Mouse (Mus musculus): ENCODE results near the gene Mill2. TPM values are rescaled to one million over a fixed set of nuclear protein-coding genes. Genes with fewer than 3 reads are reported as not detected.
A peak's percentile ranks its signal among the peaks of the same experiment; 100 is the strongest.
"Not testable (repeated sequence)": the region's sequence is repeated elsewhere in the genome, so short reads cannot be mapped to it uniquely, and the experiment has no call there.

Mill2 gene
- 1.1 and 1.5 TPM in 2 replicates for total RNA-seq (2014; rRNA removed)
- 0.72 and 0.79 TPM in 2 replicates for polyA plus RNA-seq (2015; fragmentation: Nextera tagmentation; extraction: Ambion mirVana)

DNA sequence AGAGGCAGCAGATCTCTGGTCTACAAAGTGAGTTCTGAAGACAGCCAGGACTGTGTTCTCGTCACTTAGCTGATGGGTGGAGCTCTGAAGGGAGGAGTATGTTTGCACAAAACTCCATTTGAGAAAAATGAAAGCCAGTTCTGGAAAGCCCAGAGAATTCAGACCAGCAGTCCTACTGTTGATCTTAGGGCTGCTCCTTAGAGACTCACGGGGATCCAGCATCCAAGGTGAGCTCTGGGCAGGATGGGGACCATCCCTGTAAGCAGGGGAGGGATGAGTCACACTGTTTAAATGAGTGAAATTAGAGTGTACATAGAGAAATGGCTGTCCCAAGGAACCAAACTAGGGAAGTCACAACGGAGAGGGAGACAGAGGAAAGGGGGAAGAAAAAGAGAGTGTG, at the start of gene Mill2:
Mill2 (plus strand) TSS at position 102 of the 400 bp plus-strand sequence.
- Histone ChIP-seq H3K9ac (replicated peaks; ENCODE audit: low read length) (peak within 1 kb of the TSS; percentile 62), H3K27me3 (ENCODE audit: insufficient read depth, low read length) (no peaks in the 10 kb centered on the region), H3K27ac (peak within 1 kb of the TSS; percentile 77), H3K4me2 (ENCODE audit: low read depth, low read length) (peak within 1 kb of the TSS; percentile 69), H3K4me1 (ENCODE audit: insufficient read depth, low read length) (no peaks in the 10 kb centered on the region), H3K36me3 (ENCODE audit: insufficient read depth, low read length) (no peaks in the 10 kb centered on the region), H3K4me3 (ENCODE audit: low read length) (peak within 1 kb of the TSS; percentile 39), H3K9me3 (ENCODE audit: low read length) (no peaks in the 10 kb centered on the region)
- WGBS, result 22% methylated on average over 3 of the region's 3 CpGs
- ATAC-seq (peak; percentile 32; the same call in 1 of the 2 replicates), DNase-seq (ENCODE audit: low spot score) (no peak)
- no peak for TF ChIP-seq CTCF (IDR thresholded peaks at IDR 0.05; ENCODE audit: low read depth)

GRCm38 (mm10) chr7:18790671-18791070, 49.1 kb upstream of the Mill2 start:
- DNase-seq (ENCODE audit: low spot score); H3K36me3 ChIP-seq (ENCODE audit: insufficient read depth, low read length); H3K4me3 ChIP-seq (ENCODE audit: low read length); H3K4me1 ChIP-seq (ENCODE audit: insufficient read depth, low read length); H3K27me3 ChIP-seq (ENCODE audit: insufficient read depth, low read length); H3K27ac ChIP-seq; H3K4me2 ChIP-seq (ENCODE audit: low read depth, low read length); ATAC-seq; H3K9me3 ChIP-seq (ENCODE audit: low read length); H3K9ac ChIP-seq (replicated peaks; ENCODE audit: low read length): not testable (repeated sequence)

GRCm38 (mm10) chr7:18798420-18798819, 41.3 kb upstream of the Mill2 start, which contains the start of gene Psg19:
Gene Psg19 (minus strand): TSS chr7:18798520.
- no peak for TF ChIP-seq CTCF (IDR thresholded peaks at IDR 0.05; ENCODE audit: low read depth)
- Histone ChIP-seq H3K36me3 (ENCODE audit: insufficient read depth, low read length) (no peaks in the 10 kb centered on the region), H3K27me3 (ENCODE audit: insufficient read depth, low read length) (no peaks in the 10 kb centered on the region), H3K9me3 (ENCODE audit: low read length) (no peaks in the 10 kb centered on the region), H3K4me3 (ENCODE audit: low read length) (no peak within 1 kb of the TSS), H3K4me1 (ENCODE audit: insufficient read depth, low read length) (no peaks in the 10 kb centered on the region), H3K4me2 (ENCODE audit: low read depth, low read length) (no peak within 1 kb of the TSS), H3K9ac (replicated peaks; ENCODE audit: low read length) (no peak within 1 kb of the TSS), H3K27ac (no peak within 1 kb of the TSS)
- ATAC-seq (no peak), DNase-seq (ENCODE audit: low spot score) (no peak)
- WGBS, result 91% methylated on average over 1 of the region's 1 CpGs

GRCm38 (mm10) chr7:18799129-18799528, 40.6 kb upstream of the Mill2 start:
- Histone ChIP-seq H3K9ac (replicated peaks; ENCODE audit: low read length) (no peak overlapping the region), H3K4me3 (ENCODE audit: low read length) (no peak overlapping the region), H3K9me3 (ENCODE audit: low read length) (no peaks in the 10 kb centered on the region), H3K4me2 (ENCODE audit: low read depth, low read length) (no peak overlapping the region), H3K27me3 (ENCODE audit: insufficient read depth, low read length) (no peaks in the 10 kb centered on the region), H3K4me1 (ENCODE audit: insufficient read depth, low read length) (no peaks in the 10 kb centered on the region), H3K27ac (no peak overlapping the region), H3K36me3 (ENCODE audit: insufficient read depth, low read length) (no peaks in the 10 kb centered on the region)
- DNase-seq (ENCODE audit: low spot score), result no peak
- 38% methylated on average over 3 of the region's 3 CpGs for WGBS
- ATAC-seq, result no peak
- TF ChIP-seq CTCF (IDR thresholded peaks at IDR 0.05; ENCODE audit: low read depth), result no peak

DNA sequence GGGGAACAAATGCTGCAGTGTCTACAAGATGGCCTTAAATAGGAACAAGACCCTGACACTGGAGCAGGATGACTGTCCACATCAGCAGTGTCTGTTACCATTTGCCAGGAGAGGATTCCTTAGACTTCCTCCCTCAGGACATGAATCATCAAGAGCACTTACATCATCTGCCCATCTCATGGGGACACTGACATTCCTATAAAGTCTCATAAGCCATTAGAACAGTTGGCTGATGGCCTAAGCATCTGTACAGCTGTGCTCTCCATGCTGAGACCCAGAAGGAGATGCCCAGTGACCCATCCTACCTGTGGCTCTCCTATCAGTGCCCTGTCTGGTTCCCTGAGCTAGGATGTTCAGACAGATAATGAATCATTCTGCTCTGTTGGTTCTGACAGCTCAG, 36.2 kb upstream of the Mill2 start:
- no peak overlapping the region for H3K27ac ChIP-seq
- no peaks in the 10 kb centered on the region for H3K4me1 ChIP-seq (ENCODE audit: insufficient read depth, low read length)
- DNase-seq (ENCODE audit: low spot score) (no peak), ATAC-seq (no peak)
- no peak overlapping the region for H3K9ac ChIP-seq (replicated peaks; ENCODE audit: low read length)
- H3K4me2 ChIP-seq (ENCODE audit: low read depth, low read length), result no peak overlapping the region
- H3K9me3 ChIP-seq (ENCODE audit: low read length), result no peaks in the 10 kb centered on the region
- H3K36me3 ChIP-seq (ENCODE audit: insufficient read depth, low read length), result no peaks in the 10 kb centered on the region
- no peak for TF ChIP-seq CTCF (IDR thresholded peaks at IDR 0.05; ENCODE audit: low read depth)
- no peaks in the 10 kb centered on the region for H3K27me3 ChIP-seq (ENCODE audit: insufficient read depth, low read length)
- no peak overlapping the region for H3K4me3 ChIP-seq (ENCODE audit: low read length)

GRCm38 (mm10) chr7:18818301-18818700, 21.5 kb upstream of the Mill2 start:
- no peaks in the 10 kb centered on the region for H3K4me1 ChIP-seq (ENCODE audit: insufficient read depth, low read length)
- no peak overlapping the region for H3K9ac ChIP-seq (replicated peaks; ENCODE audit: low read length)
- no peak overlapping the region for H3K4me3 ChIP-seq (ENCODE audit: low read length)
- no peaks in the 10 kb centered on the region for H3K9me3 ChIP-seq (ENCODE audit: low read length)
- H3K27ac ChIP-seq, result no peak overlapping the region
- ATAC-seq (no peak), DNase-seq (ENCODE audit: low spot score) (no peak)
- no peaks in the 10 kb centered on the region for H3K27me3 ChIP-seq (ENCODE audit: insufficient read depth, low read length)
- H3K36me3 ChIP-seq (ENCODE audit: insufficient read depth, low read length), result no peaks in the 10 kb centered on the region
- TF ChIP-seq CTCF (IDR thresholded peaks at IDR 0.05; ENCODE audit: low read depth), result no peak
- no peak overlapping the region for H3K4me2 ChIP-seq (ENCODE audit: low read depth, low read length)
- WGBS, result 84% methylated on average over 9 of the region's 9 CpGs

DNA sequence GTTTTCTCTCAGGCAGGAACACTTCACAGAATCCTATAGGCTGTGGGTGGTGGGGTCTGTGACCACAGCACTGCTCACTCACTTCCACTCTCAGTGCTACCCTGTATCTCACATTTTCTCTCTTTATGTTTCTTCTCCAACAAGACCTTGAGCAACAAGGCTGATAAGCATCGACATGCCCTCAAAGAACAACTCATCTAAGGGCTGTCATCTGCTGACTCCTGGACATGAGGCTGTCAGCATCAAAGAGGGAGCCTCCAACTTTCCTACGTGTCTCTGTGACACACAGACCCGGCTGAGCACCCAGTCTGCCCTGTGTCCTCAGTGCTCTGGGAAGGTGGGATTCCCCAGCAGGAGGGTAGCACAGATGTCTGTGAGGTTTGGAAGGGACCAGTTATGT, 18.3 kb upstream of the Mill2 start, which contains the start of gene Psg17:
Psg17 (minus strand) TSS at position 101 of the 400 bp plus-strand sequence.
- H3K27me3 ChIP-seq (ENCODE audit: insufficient read depth, low read length), result no peaks in the 10 kb centered on the region
- no peak for TF ChIP-seq CTCF (IDR thresholded peaks at IDR 0.05; ENCODE audit: low read depth)
- no peaks in the 10 kb centered on the region for H3K4me1 ChIP-seq (ENCODE audit: insufficient read depth, low read length)
- H3K36me3 ChIP-seq (ENCODE audit: insufficient read depth, low read length), result no peaks in the 10 kb centered on the region
- no peak within 1 kb of the TSS for H3K4me3 ChIP-seq (ENCODE audit: low read length)
- no peak within 1 kb of the TSS for H3K9ac ChIP-seq (replicated peaks; ENCODE audit: low read length)
- no peak within 1 kb of the TSS for H3K4me2 ChIP-seq (ENCODE audit: low read depth, low read length)
- H3K9me3 ChIP-seq (ENCODE audit: low read length), result no peaks in the 10 kb centered on the region
- ATAC-seq, result no peak
- DNase-seq (ENCODE audit: low spot score), result no peak
- WGBS, result 80% methylated on average over 3 of the region's 3 CpGs
- no peak within 1 kb of the TSS for H3K27ac ChIP-seq
